Mouse (Mus musculus): ENCODE data around the gene Lad1. TPM values are rescaled to one million over a fixed set of nuclear protein-coding genes. Genes with fewer than 3 reads are reported as not detected.
A peak's percentile ranks its signal among the peaks of the same experiment; 100 is the strongest.

The Lad1 gene
- total RNA-seq, 2 experiments from 2014 or later: not detected

DNA sequence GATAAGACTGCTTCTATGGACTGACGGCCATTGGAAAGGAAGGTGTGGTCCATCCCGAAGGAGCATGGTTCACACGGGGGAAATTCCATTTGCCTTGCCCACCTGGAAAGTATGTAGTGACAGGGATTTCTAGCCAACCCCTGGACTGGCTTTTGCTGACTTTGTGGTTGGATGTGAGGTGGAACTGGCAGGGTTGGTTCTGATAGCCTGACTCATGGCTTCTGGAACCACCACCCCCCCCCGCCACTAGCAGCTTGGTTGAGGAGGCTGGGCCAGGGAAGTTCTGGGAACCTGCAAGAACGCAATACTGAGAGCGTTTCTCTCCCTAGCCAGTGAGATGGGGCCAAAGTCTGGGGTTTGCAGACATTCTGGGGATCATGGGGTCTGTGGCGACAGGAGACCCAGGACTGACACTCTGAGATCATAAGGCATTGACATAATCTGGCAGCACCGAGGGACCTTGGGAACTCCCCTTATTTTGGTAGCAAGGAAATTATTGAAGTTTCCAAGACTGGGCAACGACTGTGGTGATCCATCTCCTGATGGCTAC is 45.5 kb downstream of the Lad1 start:
- ATAC-seq (replicated peaks; ENCODE audit: low FRiP score, poor library complexity, severe bottlenecking): no peak

DNA sequence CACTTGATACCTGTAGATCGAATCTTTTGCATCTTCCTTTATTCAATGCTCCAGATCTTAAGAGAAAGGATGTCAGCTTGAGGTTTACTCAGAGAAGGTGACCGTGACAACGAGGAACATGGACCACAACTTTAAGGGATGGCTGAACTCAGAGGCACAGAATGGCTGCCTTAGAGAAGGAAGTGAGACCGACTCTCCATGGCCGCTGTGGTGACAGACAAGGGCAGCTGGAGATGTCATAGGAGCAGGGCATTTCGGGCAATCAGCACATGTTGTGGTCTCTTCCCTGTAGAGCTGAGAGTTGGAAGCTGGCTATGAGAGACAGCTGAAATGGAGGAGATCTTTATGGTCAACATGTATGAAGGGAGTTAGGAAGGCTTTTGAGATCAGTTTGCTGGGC is 46.4 kb downstream of the Lad1 start:
- no peak for ATAC-seq (replicated peaks; ENCODE audit: low FRiP score, poor library complexity, severe bottlenecking)

DNA sequence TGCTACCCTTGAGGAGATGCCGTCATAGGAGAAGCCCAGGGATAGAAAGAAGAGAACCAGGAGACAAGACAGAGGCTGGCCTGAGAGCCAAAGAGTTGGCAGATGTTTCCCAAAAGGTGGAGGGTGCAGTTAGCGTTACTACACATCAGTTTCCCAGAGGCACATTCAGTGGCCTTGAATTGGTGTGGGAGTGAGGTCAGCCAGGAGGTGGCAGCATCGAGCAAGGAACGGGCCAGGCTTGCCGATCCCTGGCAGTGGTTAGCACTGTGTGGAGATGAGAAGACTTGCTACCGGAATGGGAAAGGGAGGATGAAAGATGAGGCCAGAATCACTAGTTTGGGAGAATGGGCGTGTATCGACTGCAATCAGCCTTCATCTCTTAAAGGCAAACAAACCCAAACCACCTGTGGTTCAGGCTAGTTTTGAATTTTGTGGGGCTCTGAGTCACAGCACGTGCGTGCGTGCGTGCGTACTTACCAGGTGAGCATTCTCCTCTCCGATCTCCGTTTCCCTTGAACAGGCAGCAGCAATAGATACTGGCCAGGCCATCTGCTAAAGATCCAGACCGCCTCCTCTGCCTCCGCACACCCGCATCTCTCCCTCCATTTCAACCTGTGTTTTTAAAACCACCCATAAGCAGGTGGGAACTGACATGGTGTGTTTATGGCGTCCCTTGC is 47.3 kb downstream of the Lad1 start:
- peak; percentile 82 for ATAC-seq (replicated peaks; ENCODE audit: low FRiP score, poor library complexity, severe bottlenecking)

DNA sequence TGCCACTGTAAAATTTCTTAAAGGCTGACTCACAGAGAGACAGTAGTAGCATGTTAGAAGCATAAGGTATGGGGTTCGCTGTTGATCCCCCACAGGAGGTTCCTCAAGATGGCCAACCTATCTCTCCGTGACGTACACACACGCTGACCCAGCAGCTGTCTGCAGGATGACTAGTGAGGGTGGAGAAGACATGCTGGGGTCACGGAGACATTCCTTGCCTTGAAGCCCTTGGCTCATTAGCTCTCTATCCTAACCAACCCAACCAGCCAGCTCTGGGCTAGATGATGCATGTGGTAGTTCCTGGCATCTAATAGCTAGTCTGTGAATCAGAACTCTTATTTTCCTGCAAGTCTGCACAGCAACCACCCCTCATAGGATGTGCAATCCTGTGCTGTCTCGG is 50.2 kb downstream of the Lad1 start:
- ATAC-seq (replicated peaks; ENCODE audit: low FRiP score, poor library complexity, severe bottlenecking): no peak

DNA sequence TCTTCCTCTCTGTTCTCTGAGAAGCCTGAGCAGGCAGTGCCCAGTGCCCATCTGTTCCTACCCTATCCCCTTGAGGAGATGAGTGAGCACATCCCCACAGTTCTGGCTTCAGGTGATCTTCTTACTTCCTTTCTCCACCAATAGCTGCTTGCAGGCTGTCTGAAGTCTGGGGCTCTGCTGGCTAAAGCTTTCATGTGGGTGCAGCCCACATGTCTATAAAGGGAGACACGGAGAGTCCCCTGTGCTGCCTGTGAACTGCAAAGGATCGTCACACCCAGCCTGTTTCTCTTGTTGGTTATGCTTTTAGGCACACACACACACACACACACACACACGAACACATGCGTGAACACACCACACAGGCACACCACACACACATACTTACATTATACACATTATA is 54.6 kb downstream of the Lad1 start:
- no peak for ATAC-seq (replicated peaks; ENCODE audit: low FRiP score, poor library complexity, severe bottlenecking)

DNA sequence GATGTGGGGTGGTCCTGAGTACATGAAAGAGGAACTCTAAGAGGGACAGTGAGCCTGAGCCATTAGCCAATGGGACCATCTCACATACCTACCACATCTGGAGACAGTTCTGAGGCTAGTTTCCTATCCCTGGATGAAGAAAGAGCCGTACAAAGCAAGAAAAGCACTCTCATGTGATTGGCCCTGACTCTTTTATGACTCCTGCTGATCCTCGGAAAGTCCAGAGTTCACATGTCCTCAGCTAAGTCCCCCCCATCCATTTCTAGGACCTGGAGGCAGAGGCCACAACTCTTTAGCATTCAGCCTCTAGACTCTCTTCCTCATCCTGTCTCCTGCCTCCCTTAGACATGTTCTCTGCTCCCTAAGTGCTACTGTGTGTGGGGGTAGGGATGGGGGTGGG is 58.9 kb downstream of the Lad1 start:
- no peak for ATAC-seq (replicated peaks; ENCODE audit: low FRiP score, poor library complexity, severe bottlenecking)

DNA sequence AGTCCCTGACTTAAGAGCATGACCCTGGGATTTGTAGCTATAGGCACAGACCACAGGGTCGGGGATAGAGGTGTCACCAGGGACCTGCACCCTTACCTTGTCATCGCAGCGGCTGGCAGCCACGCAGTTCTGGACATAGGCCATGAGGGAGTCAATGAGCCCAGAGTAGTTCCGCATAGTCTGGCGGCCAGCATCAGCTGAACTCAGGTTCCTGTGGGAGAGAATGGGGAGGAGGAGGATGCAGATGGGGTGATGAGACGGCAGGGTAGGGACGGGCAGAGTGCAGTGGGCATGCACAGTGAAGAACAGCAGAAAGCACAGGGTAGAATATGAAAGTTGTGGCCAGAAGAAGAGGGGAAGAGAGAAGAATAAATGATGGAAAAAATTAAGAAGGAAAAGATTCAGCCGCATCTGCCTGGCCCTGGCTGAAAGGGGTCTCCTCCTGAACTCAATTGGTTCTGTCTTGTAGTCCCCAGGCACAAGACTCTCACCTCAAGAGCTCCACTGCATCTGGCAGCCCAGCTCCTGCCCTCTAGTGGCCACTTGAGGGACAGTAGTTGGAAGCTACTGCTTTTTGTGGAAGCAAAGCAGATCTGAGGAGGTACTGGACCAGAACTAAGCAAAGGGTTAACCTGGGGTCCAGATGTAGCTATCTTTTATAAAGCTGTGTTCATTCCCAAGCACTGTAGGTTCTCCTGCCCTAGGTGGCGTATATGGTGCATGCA is 64.1 kb downstream of the Lad1 start:
- ATAC-seq (replicated peaks; ENCODE audit: low FRiP score, poor library complexity, severe bottlenecking): peak; percentile 84

Other genes starting within 250 kb of the Lad1 start
- gene Nav1, start 211.3 kb upstream of the Lad1 start, total RNA-seq (2015; ENCODE audit: low replicate concordance): 4.3 and 11.7 TPM in 2 replicates
- 1.1 and 2.6 TPM in 2 replicates for gene Nav1, start 211.3 kb upstream of the Lad1 start, total RNA-seq (2017; ENCODE audit: low replicate concordance)
- gene Csrp1, start 98.5 kb upstream of the Lad1 start, total RNA-seq (2015; ENCODE audit: low replicate concordance): 46.5 and 48.6 TPM in 2 replicates
- 31.8 and 44.7 TPM in 2 replicates for gene Csrp1, start 98.5 kb upstream of the Lad1 start, total RNA-seq (2017; ENCODE audit: low replicate concordance)
- gene Phlda3, start 52.5 kb upstream of the Lad1 start, total RNA-seq (2015; ENCODE audit: low replicate concordance): not detected in 2 replicates
- gene Phlda3, start 52.5 kb upstream of the Lad1 start, total RNA-seq (2017; ENCODE audit: low replicate concordance): not detected in 2 replicates
- gene Tnni1, start 39.2 kb upstream of the Lad1 start, total RNA-seq (2015; ENCODE audit: low replicate concordance): not detected in 2 replicates
- gene Tnni1, start 39.2 kb upstream of the Lad1 start, total RNA-seq (2017; ENCODE audit: low replicate concordance): not detected in 2 replicates
- gene Tnnt2, start 17.8 kb downstream of the Lad1 start, total RNA-seq (2015; ENCODE audit: low replicate concordance): not detected in 2 replicates
- not detected in 2 replicates for gene Tnnt2, start 17.8 kb downstream of the Lad1 start, total RNA-seq (2017; ENCODE audit: low replicate concordance)
- gene Pkp1, start 100.6 kb downstream of the Lad1 start, total RNA-seq (2015; ENCODE audit: low replicate concordance): not detected in 2 replicates
- not detected in 2 replicates for gene Pkp1, start 100.6 kb downstream of the Lad1 start, total RNA-seq (2017; ENCODE audit: low replicate concordance)
- gene Igfn1, start 187.7 kb downstream of the Lad1 start, total RNA-seq (2015; ENCODE audit: low replicate concordance): not detected in 2 replicates
- not detected in 2 replicates for gene Igfn1, start 187.7 kb downstream of the Lad1 start, total RNA-seq (2017; ENCODE audit: low replicate concordance)
- gene Tmem9, start 189.6 kb downstream of the Lad1 start, total RNA-seq (2015; ENCODE audit: low replicate concordance): 29.8 and 64.5 TPM in 2 replicates
- gene Tmem9, start 189.6 kb downstream of the Lad1 start, total RNA-seq (2017; ENCODE audit: low replicate concordance): 31.8 and 54.4 TPM in 2 replicates
- gene Ascl5, start 232.2 kb downstream of the Lad1 start, total RNA-seq (2015; ENCODE audit: low replicate concordance): not detected in 2 replicates
- gene Ascl5, start 232.2 kb downstream of the Lad1 start, total RNA-seq (2017; ENCODE audit: low replicate concordance): not detected in 2 replicates
- gene Cacna1s, start 234.2 kb downstream of the Lad1 start, total RNA-seq (2015; ENCODE audit: low replicate concordance): not detected in 2 replicates
- not detected in 2 replicates for gene Cacna1s, start 234.2 kb downstream of the Lad1 start, total RNA-seq (2017; ENCODE audit: low replicate concordance)